Mouse (Mus musculus) forebrain, embryonic 14.5 days (tissue): ENCODE measurements around the gene Rpl26. TPM values are rescaled to one million over a fixed set of nuclear protein-coding genes. Genes with fewer than 3 reads are reported as not detected.
"Not testable (repeated sequence)": the region's sequence is repeated elsewhere in the genome, so short reads cannot be mapped to it uniquely, and the experiment has no call there.

Experiments
- ATAC-seq: fragments of 200-750 bp; cut with Nextera tagmentation; 2 replicates; pipeline ENCODE4 v1.8.0; 2017; ENCODE audit warnings: mild to moderate bottlenecking, moderate library complexity
- DNase-seq: peaks from one replicate; pipeline ENCODE4 v3.0.0-alpha.2; 2015; ENCODE audit warnings: low spot score
- H3K27ac ChIP-seq: fragments of 300-500 bp; sonication (generic); 2 replicates; pipeline ENCODE4 v1.5.1; 2014; ENCODE audit warnings: low read depth, mild to moderate bottlenecking, control low read depth, low read length, moderate library complexity
- H3K27me3 ChIP-seq: fragments of 300-500 bp; sonication (generic); replicated peaks from 2 replicates; pipeline ENCODE4 v1.6.1; 2014; ENCODE audit warnings: low read length, control low read depth, mixed read lengths; ENCODE audit not compliant: control insufficient read depth, insufficient read depth
- H3K36me3 ChIP-seq: fragments of 300-500 bp; sonication (generic); 2 replicates; pipeline ENCODE4 v1.6.1; 2014; ENCODE audit warnings: low read length, control low read depth; ENCODE audit not compliant: control insufficient read depth, insufficient read depth
- H3K4me1 ChIP-seq: fragments of 300-500 bp; sonication (generic); 2 replicates; pipeline ENCODE4 v1.6.1; 2014; ENCODE audit warnings: antibody characterized with exemption, low read length, control low read depth; ENCODE audit not compliant: control insufficient read depth, insufficient read depth
- H3K4me2 ChIP-seq: fragments of 300-500 bp; sonication (generic); 2 replicates; pipeline ENCODE4 v1.6.1; 2014; ENCODE audit warnings: mild to moderate bottlenecking, control low read depth, low read length
- H3K4me3 ChIP-seq: fragments of 300-500 bp; sonication (generic); 2 replicates; pipeline ENCODE4 v1.5.1; 2014; ENCODE audit warnings: low read depth, low read length, control low read depth
- H3K9ac ChIP-seq: fragments of 300-500 bp; sonication (generic); 2 replicates; pipeline ENCODE4 v1.6.1; 2014; ENCODE audit warnings: mild to moderate bottlenecking, low read length, control low read depth, moderate library complexity
- H3K9me3 ChIP-seq: fragments of 300-500 bp; sonication (generic); replicated peaks from 2 replicates; pipeline ENCODE4 v1.6.1; 2016; ENCODE audit warnings: low read length, control low read depth, mixed read lengths; ENCODE audit not compliant: control insufficient read depth
- WGBS: fragments of 180-500 bp; shearing (Covaris S2); extraction: QIAGEN DNeasy Blood & Tissue Kit; methylation state at CpG from one replicate; pipeline ENCODE4 v1.1.7; 2014; 5-methylcytosine and 5-hydroxymethylcytosine counted together
- polyA plus RNA-seq: library from polyadenylated mRNA; unstranded; fragments of >200 nt; fragmentation: Nextera tagmentation; extraction: Ambion mirVana; gene quantifications from 2 replicates; pipeline ENCODE4 v1.2.1, GENCODE M21; 2014

Rpl26 gene
- polyA plus RNA-seq, 1 experiment from 2014 or later = 871 TPM

GRCm38 (mm10) chr11:68923191-68923590 is 21.8 kb downstream of the Rpl26 start:
- Histone ChIP-seq H3K9ac (no peak overlapping the region), H3K27me3 (no peaks in the 10 kb centered on the region), H3K4me1 (no peaks in the 10 kb centered on the region), H3K9me3 (no peaks in the 10 kb centered on the region), H3K4me2 (no peak overlapping the region), H3K4me3 (no peak overlapping the region), H3K27ac (no peak overlapping the region), H3K36me3 (no peaks in the 10 kb centered on the region)
- 59% methylated on average over 3 of the region's 3 CpGs for WGBS
- ATAC-seq (no peak), DNase-seq (no peak)

- Histone ChIP-seq H3K4me3 (no peak overlapping the region), H3K9ac (no peak overlapping the region), H3K4me2 (no peak overlapping the region), H3K27ac (no peak overlapping the region), H3K36me3 (no peaks in the 10 kb centered on the region), H3K27me3 (no peaks in the 10 kb centered on the region), H3K4me1 (no peaks in the 10 kb centered on the region), H3K9me3 (no peaks in the 10 kb centered on the region)
- no peak for ATAC-seq
- no peak for DNase-seq
- WGBS = 83% methylated on average over 2 of the region's 2 CpGs
Observed at GRCm38 (mm10) chr11:68924749-68925148, 23.4 kb downstream of the Rpl26 start.

GRCm38 (mm10) chr11:68926981-68927380 is 25.6 kb downstream of the Rpl26 start, which contains the start of gene Odf4:
Odf4 (minus strand) TSS chr11:68927081.
- Histone ChIP-seq H3K4me3 (no peak within 1 kb of the TSS), H3K4me1 (no peaks in the 10 kb centered on the region), H3K27ac (no peak within 1 kb of the TSS), H3K4me2 (no peak within 1 kb of the TSS), H3K36me3 (no peaks in the 10 kb centered on the region), H3K27me3 (no peaks in the 10 kb centered on the region), H3K9ac (no peak within 1 kb of the TSS), H3K9me3 (no peaks in the 10 kb centered on the region)
- no peak for ATAC-seq
- no peak for DNase-seq
- WGBS = 78% methylated on average over 3 of the region's 3 CpGs

GRCm38 (mm10) chr11:68929947-68930346 is 28.6 kb downstream of the Rpl26 start:
- no peak for DNase-seq
- Histone ChIP-seq H3K27ac (no peak overlapping the region), H3K9ac (no peak overlapping the region), H3K36me3 (no peaks in the 10 kb centered on the region), H3K4me2 (no peak overlapping the region), H3K4me3 (no peak overlapping the region), H3K27me3 (no peaks in the 10 kb centered on the region), H3K4me1 (no peaks in the 10 kb centered on the region), H3K9me3 (no peaks in the 10 kb centered on the region)
- no peak for ATAC-seq
- 85% methylated on average over 6 of the region's 6 CpGs for WGBS

- ATAC-seq = no peak
Observed at GRCm38 (mm10) chr11:68933885-68934507, 32.6 kb downstream of the Rpl26 start.

GRCm38 (mm10) chr11:68936951-68937350 is 35.6 kb downstream of the Rpl26 start:
- WGBS = 86% methylated on average over 4 of the region's 4 CpGs
- not testable (repeated sequence) for DNase-seq, H3K36me3 ChIP-seq, ATAC-seq, H3K4me3 ChIP-seq, H3K4me1 ChIP-seq, H3K9ac ChIP-seq, H3K27ac ChIP-seq, H3K4me2 ChIP-seq, H3K9me3 ChIP-seq, H3K27me3 ChIP-seq

More at GRCm38 (mm10) chr11:68933885-68934507, 32.6 kb downstream of the Rpl26 start:
- H3K9me3 ChIP-seq = no peaks in the 10 kb centered on the region
- H3K9ac ChIP-seq = no peak overlapping the region
- no peaks in the 10 kb centered on the region for H3K36me3 ChIP-seq
- no peak overlapping the region for H3K4me2 ChIP-seq
- no peaks in the 10 kb centered on the region for H3K4me1 ChIP-seq
- no peaks in the 10 kb centered on the region for H3K27me3 ChIP-seq
- WGBS = 72% methylated on average over 5 of the region's 5 CpGs
- H3K4me3 ChIP-seq = no peak overlapping the region
- peak overlapping the region; percentile 41; the same call in 1 of the 2 replicates for H3K27ac ChIP-seq
- DNase-seq = peak; percentile 48

- H3K4me3 ChIP-seq = peak overlapping the region; percentile 43
- H3K27ac ChIP-seq = peak overlapping the region; percentile 78
- ATAC-seq (peak; percentile 100), DNase-seq (peak; percentile 97)
- no peaks in the 10 kb centered on the region for H3K27me3 ChIP-seq
- no peaks in the 10 kb centered on the region for H3K9me3 ChIP-seq
- peak overlapping the region; percentile 80 for H3K9ac ChIP-seq
- no peaks in the 10 kb centered on the region for H3K36me3 ChIP-seq
- H3K4me1 ChIP-seq = peaks cover 2% of the 10 kb centered on the region; the same call in 1 of the 2 replicates
- H3K4me2 ChIP-seq = peak overlapping the region; percentile 63
- under 1% methylated on average over 16 of the region's 16 CpGs for WGBS
Observed at GRCm38 (mm10) chr11:68939451-68940304, 38.3 kb downstream of the Rpl26 start.

GRCm38 (mm10) chr11:68940516-68940915 is 39.1 kb downstream of the Rpl26 start:
- Histone ChIP-seq H3K27ac (no peak overlapping the region), H3K4me1 (peaks cover 2% of the 10 kb centered on the region; the same call in 1 of the 2 replicates), H3K9ac (peak overlapping the region; percentile 80), H3K4me3 (peak overlapping the region; percentile 43), H3K4me2 (peak overlapping the region; percentile 63), H3K27me3 (no peaks in the 10 kb centered on the region), H3K36me3 (no peaks in the 10 kb centered on the region), H3K9me3 (no peaks in the 10 kb centered on the region)
- no peak for ATAC-seq
- no peak for DNase-seq
- 57% methylated on average over 4 of the region's 4 CpGs for WGBS

GRCm38 (mm10) chr11:68942731-68943130 is 41.3 kb downstream of the Rpl26 start:
- WGBS = 89% methylated on average over 8 of the region's 8 CpGs
- Histone ChIP-seq H3K4me1 (peaks cover 2% of the 10 kb centered on the region; the same call in 1 of the 2 replicates), H3K4me3 (no peak overlapping the region), H3K9ac (no peak overlapping the region), H3K36me3 (no peaks in the 10 kb centered on the region), H3K9me3 (no peaks in the 10 kb centered on the region), H3K27ac (no peak overlapping the region), H3K27me3 (0 out of 2 replicates have a peak, but pooled peaks cover 3% of the 10 kb centered on the region), H3K4me2 (no peak overlapping the region)
- no peak for DNase-seq
- no peak for ATAC-seq
